In the genomic region with DNA sequence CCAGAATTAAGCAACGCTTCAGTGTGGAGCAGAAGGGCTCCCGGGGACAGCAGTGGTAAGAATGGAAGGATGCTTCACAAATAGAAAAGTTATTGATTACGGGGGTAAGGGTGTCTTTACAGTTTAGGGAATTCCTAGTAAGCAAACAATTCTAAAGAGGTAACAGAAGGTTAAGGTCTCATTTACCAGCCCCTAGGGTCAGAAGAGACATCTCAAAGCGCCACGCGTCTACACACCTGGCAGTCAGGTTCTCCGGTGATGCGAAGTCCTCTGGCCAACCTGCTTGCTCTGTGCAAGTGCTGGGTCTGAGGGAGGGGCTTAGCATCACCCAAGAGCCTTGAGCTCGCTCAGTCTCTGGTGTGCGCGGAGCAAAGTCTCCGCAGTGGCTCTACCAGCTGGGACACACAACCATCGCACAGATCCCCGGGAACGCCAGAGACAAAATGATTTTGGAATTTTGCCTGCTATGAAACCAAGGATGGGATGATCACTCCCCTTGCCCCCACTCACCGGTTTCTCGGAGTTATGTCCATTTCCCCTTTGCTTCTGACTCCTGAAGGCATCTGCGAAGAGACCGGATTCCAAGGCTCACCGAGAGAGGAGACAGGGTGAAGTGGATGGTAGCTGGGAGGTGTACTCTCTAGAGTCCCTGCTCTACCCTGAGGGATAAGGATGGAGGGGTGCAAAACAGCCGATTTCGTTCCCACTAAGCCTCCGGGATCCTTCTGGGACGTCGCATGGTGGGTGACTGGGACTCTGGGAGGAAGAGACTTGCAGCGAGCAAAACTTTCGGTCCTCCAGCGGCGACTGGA, we compare ENCODE assay signal across 8 mouse cellular contexts. TPM values are rescaled to one million over a fixed set of nuclear protein-coding genes. Genes with fewer than 3 reads are reported as not detected.
DNase-seq lines count a peak whose midpoint lies in the region; ATAC-seq and TF ChIP-seq lines count a peak whose summit lies in the region.

No protein-coding gene starts in this region.

- ATAC-seq in kidney, embryonic 14.5 days (ENCODE audit: low FRiP score, low TSS enrichment): peak; percentile 73; the same call in 1 of the 2 replicates
- ATAC-seq in intestine, embryonic 14.5 days (replicated peaks; ENCODE audit: low FRiP score, low TSS enrichment, low read depth): peak; percentile 45
- peak; percentile 66 for ATAC-seq in midbrain, embryonic 14.5 days (ENCODE audit: low FRiP score, low TSS enrichment)

- TF ChIP-seq CTCF in embryonic fibroblast, embryonic 13.5 days (IDR thresholded peaks at IDR 0.05; ENCODE audit: borderline replicate concordance, insufficient read depth, low read length): no peak

- no peaks in the 10 kb centered on the region for H3K36me3 ChIP-seq in kidney, embryonic 14.5 days (ENCODE audit: control insufficient read depth, insufficient read depth, low read length)
- H3K36me3 ChIP-seq in ES-E14 (ENCODE audit: control insufficient read depth, insufficient read depth, low read length, poor library complexity, severe bottlenecking): no peaks in the 10 kb centered on the region; the same call in 1 of the 2 replicates
- H3K36me3 ChIP-seq in intestine, embryonic 14.5 days (ENCODE audit: control insufficient read depth, insufficient read depth, low read length): no peaks in the 10 kb centered on the region
- H3K36me3 ChIP-seq in midbrain, embryonic 14.5 days (ENCODE audit: control insufficient read depth, insufficient read depth, low read length): no peaks in the 10 kb centered on the region

- peaks cover 6% of the 10 kb centered on the region; the same call in 1 of the 2 replicates for H3K27me3 ChIP-seq in kidney, embryonic 14.5 days (ENCODE audit: control insufficient read depth, insufficient read depth, low read length)
- 0 out of 2 replicates have a peak, but pooled peaks cover 5% of the 10 kb centered on the region for H3K27me3 ChIP-seq in intestine, embryonic 14.5 days (replicated peaks; ENCODE audit: control insufficient read depth, insufficient read depth, low read length)
- no peaks in the 10 kb centered on the region for H3K27me3 ChIP-seq in midbrain, embryonic 14.5 days (ENCODE audit: control insufficient read depth, insufficient read depth, low read length)

- in situ Hi-C loops in ES-E14 (cut with MboI; ENCODE audit: low sequenced_read_pairs in 2 of 2, unreplicated experiment in 2 of 2): no loop called here

- H3K27ac ChIP-seq in kidney, embryonic 14.5 days (ENCODE audit: low read depth, low read length): no peak overlapping the region
- H3K27ac ChIP-seq in ES-E14 (ENCODE audit: insufficient read depth, low read depth, low read length, poor library complexity, severe bottlenecking): no peak overlapping the region; the same call in 1 of the 2 replicates
- H3K27ac ChIP-seq in embryonic fibroblast, embryonic 13.5 days (ENCODE audit: insufficient read depth, low read length): no peak overlapping the region
- no peak overlapping the region for H3K27ac ChIP-seq in intestine, embryonic 14.5 days (ENCODE audit: low read depth)
- 0 out of 2 replicates have a peak overlapping the region, but pooled peaks have one; percentile 89 for H3K27ac ChIP-seq in midbrain, embryonic 14.5 days (replicated peaks; ENCODE audit: low read depth, low read length)

- 7% methylated on average over 29 of the region's 29 CpGs for WGBS in kidney, embryonic 14.5 days
- WGBS in intestine, embryonic 14.5 days: 6% methylated on average over 29 of the region's 29 CpGs
- WGBS in midbrain, embryonic 14.5 days: 5% methylated on average over 29 of the region's 29 CpGs

- H3K9ac ChIP-seq in kidney, embryonic 14.5 days (ENCODE audit: low read depth, low read length): peak overlapping the region; percentile 50
- H3K9ac ChIP-seq in ES-E14 (ENCODE audit: insufficient read depth, low read depth, low read length, poor library complexity, severe bottlenecking): peak overlapping the region; percentile 85
- peak overlapping the region; percentile 56 for H3K9ac ChIP-seq in intestine, embryonic 14.5 days (ENCODE audit: low read length)
- peak overlapping the region; percentile 91 for H3K9ac ChIP-seq in midbrain, embryonic 14.5 days (replicated peaks; ENCODE audit: low read length)

- H3K4me2 ChIP-seq in kidney, embryonic 14.5 days (replicated peaks; ENCODE audit: low read depth, low read length): peak overlapping the region; percentile 82
- H3K4me2 ChIP-seq in intestine, embryonic 14.5 days (ENCODE audit: low read length): peak overlapping the region; percentile 91
- H3K4me2 ChIP-seq in midbrain, embryonic 14.5 days (ENCODE audit: low read length): peak overlapping the region; percentile 95

- H3K9me3 ChIP-seq in kidney, embryonic 14.5 days (ENCODE audit: control insufficient read depth, low read length): no peaks in the 10 kb centered on the region
- no peaks in the 10 kb centered on the region for H3K9me3 ChIP-seq in ES-E14 (ENCODE audit: control insufficient read depth, insufficient read depth, low read depth, low read length)
- no peaks in the 10 kb centered on the region for H3K9me3 ChIP-seq in intestine, embryonic 14.5 days (ENCODE audit: control insufficient read depth, low read length)
- H3K9me3 ChIP-seq in midbrain, embryonic 14.5 days (ENCODE audit: control insufficient read depth, low read length): no peaks in the 10 kb centered on the region

- H3K4me1 ChIP-seq in kidney, embryonic 14.5 days (ENCODE audit: control insufficient read depth, insufficient read depth, low read length): peaks cover 5% of the 10 kb centered on the region; the same call in 1 of the 2 replicates
- peaks cover 0 to 11% of the 10 kb centered on the region in 2 experiments; a peak in 1 of 4 replicates for H3K4me1 ChIP-seq in ES-E14 (ENCODE audit: control insufficient read depth in 2 of 2, insufficient read depth in 2 of 2, low read length in 2 of 2, poor library complexity in 1 of 2)
- H3K4me1 ChIP-seq in embryonic fibroblast, embryonic 13.5 days (ENCODE audit: control insufficient read depth, insufficient read depth, low read length): no peaks in the 10 kb centered on the region
- peaks cover 13% of the 10 kb centered on the region for H3K4me1 ChIP-seq in intestine, embryonic 14.5 days (replicated peaks; ENCODE audit: control insufficient read depth, insufficient read depth, low read length)
- peaks cover 29% of the 10 kb centered on the region for H3K4me1 ChIP-seq in midbrain, embryonic 14.5 days (ENCODE audit: control insufficient read depth, insufficient read depth, low read length)

- TF ChIP-seq POLR2A in embryonic fibroblast, embryonic 13.5 days (IDR thresholded peaks at IDR 0.05; ENCODE audit: low read depth, low read length): peak; percentile 22; the same call in 1 of the 2 replicates

- peak overlapping the region; percentile 65 for H3K4me3 ChIP-seq in kidney, embryonic 14.5 days (ENCODE audit: low read length)
- H3K4me3 ChIP-seq in ES-E14 (ENCODE audit: insufficient read depth in 1 of 2, low read depth in 1 of 2, low read length in 2 of 2, poor library complexity in 1 of 2, severe bottlenecking in 1 of 2): peak overlapping the region; percentile 76 to 85
- peak overlapping the region; percentile 68 for H3K4me3 ChIP-seq in embryonic fibroblast, embryonic 13.5 days (ENCODE audit: insufficient read depth, low read length)
- H3K4me3 ChIP-seq in intestine, embryonic 14.5 days (ENCODE audit: low read depth, low read length): peak overlapping the region; percentile 81
- peak overlapping the region; percentile 80 for H3K4me3 ChIP-seq in midbrain, embryonic 14.5 days (replicated peaks; ENCODE audit: low read depth, low read length)

- DNase-seq in kidney, postnatal 14 days: no peak
- peak; percentile 44 for DNase-seq in ES-E14 (ENCODE audit: low read depth, low spot score)
- no peak for DNase-seq in intestine, embryonic 14.5 days (ENCODE audit: low spot score)
- peak; percentile 67 for DNase-seq in midbrain, embryonic 14.5 days
- no peak for DNase-seq in right cerebral cortex, postnatal 4 days
- DNase-seq in cerebellum, postnatal 14 days: no peak

TF ChIP-seq in ES-E14, 5 proteins besides CTCF, POLR2A, EP300 and RAD21:
- TF ChIP-seq ZC3H11A (IDR thresholded peaks at IDR 0.05; ENCODE audit: borderline replicate concordance, low read depth, low read length) (no peak), MAFK (IDR thresholded peaks at IDR 0.05; ENCODE audit: insufficient read depth, low read depth, low read length) (no peak), HCFC1 (IDR thresholded peaks at IDR 0.05; ENCODE audit: borderline replicate concordance, insufficient read depth, low read length) (no peak), ZNF384 (IDR thresholded peaks at IDR 0.05; ENCODE audit: low read depth, low read length) (no peak), CHD2 (IDR thresholded peaks at IDR 0.05; ENCODE audit: low read depth, low read length) (no peak)
TF ChIP-seq in ES-E14: peak in this region for 0.

RNA-seq across cellular contexts. Expression of gene Atxn7l1, which starts 0.7 kb away (rescaled TPM):
- 14.3 and 16.5 TPM in 2 replicates for polyA plus RNA-seq in kidney, embryonic 14.5 days (2014; fragmentation: Nextera tagmentation; extraction: Ambion mirVana)
- 3.9 and 4.9 TPM in 2 replicates for total RNA-seq in ES-E14 (2012; rRNA removed)
- polyA plus RNA-seq in embryonic fibroblast, embryonic 13.5 days (2011; ENCODE audit: insufficient read length, low read depth, missing spikeins): 19.5 and 21.0 TPM in 2 replicates
- polyA plus RNA-seq in intestine, embryonic 14.5 days (2014; fragmentation: Nextera tagmentation; extraction: Ambion mirVana): 18.2 and 21.1 TPM in 2 replicates
- 22.6 and 23.9 TPM in 2 replicates for polyA plus RNA-seq in midbrain, embryonic 14.5 days (2014; fragmentation: Nextera tagmentation; extraction: Ambion mirVana)

RNA-seq across cellular contexts. Expression of gene Cdhr3, which starts 54.2 kb away (rescaled TPM):
- not detected in 2 replicates for polyA plus RNA-seq in kidney, embryonic 14.5 days (2014; fragmentation: Nextera tagmentation; extraction: Ambion mirVana)
- not detected in 2 replicates for total RNA-seq in ES-E14 (2012; rRNA removed)
- not detected in 2 replicates for polyA plus RNA-seq in embryonic fibroblast, embryonic 13.5 days (2011; ENCODE audit: insufficient read length, low read depth, missing spikeins)
- polyA plus RNA-seq in intestine, embryonic 14.5 days (2014; fragmentation: Nextera tagmentation; extraction: Ambion mirVana): not detected in 2 replicates
- polyA plus RNA-seq in midbrain, embryonic 14.5 days (2014; fragmentation: Nextera tagmentation; extraction: Ambion mirVana): 0.08 and 0.28 TPM in 2 replicates

Comparison
In these comparisons a context has a peak if more than half of its experiments do, and no peak if none do; other contexts are left out.
1. DNase-seq: peak in ES-E14 (single experiment) and midbrain, embryonic 14.5 days (single experiment); none in kidney, postnatal 14 days (single experiment), intestine, embryonic 14.5 days (single experiment), right cerebral cortex, postnatal 4 days (single experiment) and cerebellum, postnatal 14 days (0 of 2).
2. Peak in every context shown above with its lines, with median percentiles within 50 percentile points of each other: ATAC-seq, H3K4me2 ChIP-seq, H3K4me3 ChIP-seq and H3K9ac ChIP-seq.